Mouse (Mus musculus) neural tube, embryonic 14.5 days (tissue): Measurements from ENCODE around the gene Tmem116. TPM values are rescaled to one million over a fixed set of nuclear protein-coding genes. Genes with fewer than 3 reads are reported as not detected.

Source experiments
- ATAC-seq: fragments of 200-750 bp; cut with Nextera tagmentation; 2 replicates; pipeline ENCODE4 v1.8.0; 2017; ENCODE audit warnings: low read depth, mild to moderate bottlenecking, moderate TSS enrichment, moderate library complexity
- H3K27ac ChIP-seq: fragments of 300-500 bp; sonication (generic); 2 replicates; pipeline ENCODE4 v1.5.1; 2014; ENCODE audit warnings: low read depth, mild to moderate bottlenecking, control low read depth, low read length, moderate library complexity, mixed read lengths
- H3K27me3 ChIP-seq: fragments of 300-500 bp; sonication (generic); 2 replicates; pipeline ENCODE4 v1.6.1; 2014; ENCODE audit warnings: low read length; ENCODE audit not compliant: control insufficient read depth, insufficient read depth
- H3K36me3 ChIP-seq: fragments of 300-500 bp; sonication (generic); 2 replicates; pipeline ENCODE4 v1.6.1; 2014; ENCODE audit warnings: low read length, mixed read lengths; ENCODE audit not compliant: control insufficient read depth, insufficient read depth
- H3K4me1 ChIP-seq: fragments of 300-500 bp; sonication (generic); 2 replicates; pipeline ENCODE4 v1.6.1; 2014; ENCODE audit warnings: low read length; ENCODE audit not compliant: control insufficient read depth, insufficient read depth
- H3K4me2 ChIP-seq: fragments of 300-500 bp; sonication (generic); 2 replicates; pipeline ENCODE4 v1.6.1; 2014; ENCODE audit warnings: mild to moderate bottlenecking, low read depth, low read length, control low read depth
- H3K4me3 ChIP-seq: fragments of 300-500 bp; sonication (generic); 2 replicates; pipeline ENCODE4 v1.5.1; 2014; ENCODE audit warnings: low read depth, low read length, control low read depth, mixed read lengths
- H3K9ac ChIP-seq: fragments of 300-500 bp; sonication (generic); replicated peaks from 2 replicates; pipeline ENCODE4 v1.6.1; 2014; ENCODE audit warnings: low read depth, mild to moderate bottlenecking, control low read depth, low read length, mixed read lengths
- H3K9me3 ChIP-seq: fragments of 300-500 bp; sonication (generic); 2 replicates; pipeline ENCODE4 v1.6.1; 2016; ENCODE audit warnings: low read length; ENCODE audit not compliant: control insufficient read depth
- WGBS: fragments of 180-500 bp; shearing (Covaris S2); extraction: QIAGEN DNeasy Blood & Tissue Kit; methylation state at CpG from one replicate; pipeline ENCODE4 v1.1.7; 2014; 5-methylcytosine and 5-hydroxymethylcytosine counted together
- polyA plus RNA-seq: library from polyadenylated mRNA; unstranded; fragments of >200 nt; fragmentation: Nextera tagmentation; extraction: Ambion mirVana; gene quantifications from 2 replicates; pipeline ENCODE4 v1.2.1, GENCODE M21; 2014

The Tmem116 gene
- polyA plus RNA-seq, 1 experiment from 2014 or later = 2.2 TPM

DNA sequence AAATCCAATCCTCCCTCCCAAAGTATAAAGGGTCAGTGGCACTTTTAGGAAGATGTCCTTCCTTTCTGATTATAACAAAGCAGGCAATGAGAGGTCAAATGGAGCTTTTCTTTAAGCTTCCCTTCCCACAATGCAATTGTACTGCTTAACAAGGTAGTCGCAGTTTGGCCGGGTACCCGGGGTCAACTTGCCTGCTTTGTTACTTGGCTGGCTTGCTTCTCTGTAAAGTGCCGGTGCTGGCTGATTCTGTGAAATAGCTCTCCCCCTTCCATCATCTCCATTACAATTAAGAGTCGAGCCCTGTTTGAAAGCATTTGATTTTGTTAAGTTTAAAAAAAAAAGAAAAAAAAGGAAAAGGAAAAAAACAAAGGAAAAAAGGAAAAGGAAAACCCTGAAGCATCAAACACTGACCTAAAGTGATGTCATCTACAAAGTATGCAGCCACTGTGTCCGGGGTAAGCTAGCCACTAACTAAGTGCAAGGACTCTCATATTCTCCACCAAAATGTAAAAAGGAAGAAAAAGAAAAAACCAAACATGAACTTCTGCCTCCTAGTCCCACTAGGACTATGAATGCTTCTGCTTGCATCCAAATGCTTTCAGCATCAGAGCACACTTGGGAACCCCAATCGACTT is 85.3 kb downstream of the Tmem116 start:
- no peaks in the 10 kb centered on the region for H3K27me3 ChIP-seq
- no peak overlapping the region for H3K4me2 ChIP-seq
- ATAC-seq = no peak
- H3K36me3 ChIP-seq = peaks cover 30% of the 10 kb centered on the region
- no peak overlapping the region for H3K9ac ChIP-seq
- no peak overlapping the region for H3K27ac ChIP-seq
- WGBS = 63% methylated on average over 7 of the region's 7 CpGs
- no peaks in the 10 kb centered on the region for H3K4me1 ChIP-seq
- H3K4me3 ChIP-seq = no peak overlapping the region
- H3K9me3 ChIP-seq = no peaks in the 10 kb centered on the region

DNA sequence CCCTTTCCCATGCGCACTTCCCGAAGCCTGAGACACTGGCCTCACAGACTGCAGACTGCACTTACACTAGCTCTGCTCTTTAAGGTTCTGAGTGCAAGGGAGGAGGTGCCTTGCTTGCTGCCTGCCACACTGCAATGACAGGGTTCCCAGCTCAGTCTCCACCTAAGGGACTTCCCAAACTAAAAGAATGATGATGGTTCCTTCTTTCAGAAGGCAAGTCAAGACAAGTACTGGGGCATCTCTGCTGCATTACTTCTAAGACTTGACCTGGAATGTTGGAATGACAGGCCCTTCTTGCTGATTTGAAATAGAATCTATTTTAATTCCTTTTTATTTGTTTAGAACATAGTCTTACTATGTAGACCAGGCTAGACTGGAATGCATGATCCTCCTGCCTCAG is 85.9 kb downstream of the Tmem116 start:
- no peak overlapping the region for H3K27ac ChIP-seq
- no peak for ATAC-seq
- no peaks in the 10 kb centered on the region for H3K4me1 ChIP-seq
- 77% methylated on average over 2 of the region's 2 CpGs for WGBS
- H3K9me3 ChIP-seq = no peaks in the 10 kb centered on the region
- no peak overlapping the region for H3K4me3 ChIP-seq
- H3K4me2 ChIP-seq = no peak overlapping the region
- peaks cover 24% of the 10 kb centered on the region for H3K36me3 ChIP-seq
- H3K9ac ChIP-seq = no peak overlapping the region
- H3K27me3 ChIP-seq = no peaks in the 10 kb centered on the region

DNA sequence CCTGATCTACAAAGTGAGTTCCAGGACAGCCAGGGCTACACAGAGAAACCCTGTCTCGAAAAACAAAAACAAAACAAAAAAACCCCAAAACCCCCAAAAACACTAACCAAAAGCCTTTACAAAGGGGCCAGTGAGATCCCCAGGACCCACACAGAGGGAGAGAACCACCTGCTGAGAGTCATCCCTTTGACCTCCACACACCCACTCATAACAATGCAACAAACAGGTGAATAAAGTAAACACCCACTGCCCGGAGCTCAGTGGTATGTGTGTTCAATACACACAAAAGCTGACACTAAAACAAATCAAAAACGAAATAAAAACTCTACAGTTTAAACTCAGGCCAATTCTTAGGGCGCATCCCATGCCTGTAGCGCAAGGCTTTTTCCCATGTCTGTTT is 88.4 kb downstream of the Tmem116 start:
- Histone ChIP-seq H3K27ac (no peak overlapping the region), H3K36me3 (peaks cover 7% of the 10 kb centered on the region; the same call in 1 of the 2 replicates), H3K4me1 (peaks cover 17% of the 10 kb centered on the region), H3K4me3 (no peak overlapping the region), H3K9ac (no peak overlapping the region), H3K9me3 (no peaks in the 10 kb centered on the region), H3K4me2 (no peak overlapping the region), H3K27me3 (0 out of 2 replicates have a peak, but pooled peaks cover 1% of the 10 kb centered on the region)
- no peak for ATAC-seq
- 94% methylated on average over 5 of the region's 5 CpGs for WGBS

DNA sequence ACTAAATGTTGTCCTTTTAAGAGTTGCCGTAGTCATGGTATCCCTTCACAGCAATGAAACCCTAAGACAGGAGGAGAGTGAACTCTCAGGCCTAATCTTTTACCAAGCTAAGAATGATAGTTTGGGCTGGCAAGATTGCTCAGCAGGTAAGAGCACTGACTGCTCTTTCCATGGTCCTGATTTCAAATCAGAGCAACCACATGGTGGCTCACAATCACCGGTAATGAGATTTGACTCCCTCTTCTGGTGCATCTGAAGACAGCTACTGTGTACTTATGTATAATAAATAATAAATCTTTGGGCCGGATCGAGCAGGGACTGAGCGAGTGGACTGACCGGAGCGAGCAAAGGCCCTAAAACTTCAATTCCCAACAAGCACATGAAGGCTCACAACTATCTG is 89.5 kb downstream of the Tmem116 start:
- ATAC-seq = no peak
- H3K4me3 ChIP-seq = no peak overlapping the region
- H3K4me1 ChIP-seq = peaks cover 17% of the 10 kb centered on the region
- H3K27ac ChIP-seq = no peak overlapping the region
- 0 out of 2 replicates have a peak, but pooled peaks cover 2% of the 10 kb centered on the region for H3K27me3 ChIP-seq
- H3K9me3 ChIP-seq = no peaks in the 10 kb centered on the region
- 82% methylated on average over 7 of the region's 7 CpGs for whole genome bisulfite sequencing
- no peak overlapping the region for H3K4me2 ChIP-seq
- no peak overlapping the region for H3K9ac ChIP-seq
- peaks cover 7% of the 10 kb centered on the region; the same call in 1 of the 2 replicates for H3K36me3 ChIP-seq

DNA sequence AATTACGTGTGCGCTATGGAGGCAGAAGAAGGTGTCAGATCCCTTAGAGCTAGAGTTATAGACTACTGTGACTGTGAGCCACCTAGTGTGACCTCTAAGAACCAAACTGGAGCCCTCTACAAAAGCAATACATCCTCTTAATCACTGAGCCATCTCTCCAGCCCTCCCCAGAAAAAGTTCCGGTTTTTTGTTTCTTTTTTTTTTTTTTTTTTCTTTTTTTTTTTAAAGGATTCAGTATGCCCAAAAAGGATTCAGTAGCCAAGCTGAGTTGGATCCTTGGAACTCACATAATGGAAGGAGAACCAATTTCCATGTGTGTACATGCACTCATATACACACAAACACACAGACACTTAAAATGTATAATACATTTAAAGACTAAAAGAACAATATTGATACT is 91.7 kb downstream of the Tmem116 start:
- Histone ChIP-seq H3K4me3 (no peak overlapping the region), H3K36me3 (no peaks in the 10 kb centered on the region), H3K27ac (no peak overlapping the region), H3K9ac (no peak overlapping the region), H3K9me3 (no peaks in the 10 kb centered on the region), H3K27me3 (0 out of 2 replicates have a peak, but pooled peaks cover 2% of the 10 kb centered on the region), H3K4me2 (no peak overlapping the region), H3K4me1 (peaks cover 19% of the 10 kb centered on the region)
- no peak for ATAC-seq
- WGBS = 85% methylated on average over 3 of the region's 3 CpGs

DNA sequence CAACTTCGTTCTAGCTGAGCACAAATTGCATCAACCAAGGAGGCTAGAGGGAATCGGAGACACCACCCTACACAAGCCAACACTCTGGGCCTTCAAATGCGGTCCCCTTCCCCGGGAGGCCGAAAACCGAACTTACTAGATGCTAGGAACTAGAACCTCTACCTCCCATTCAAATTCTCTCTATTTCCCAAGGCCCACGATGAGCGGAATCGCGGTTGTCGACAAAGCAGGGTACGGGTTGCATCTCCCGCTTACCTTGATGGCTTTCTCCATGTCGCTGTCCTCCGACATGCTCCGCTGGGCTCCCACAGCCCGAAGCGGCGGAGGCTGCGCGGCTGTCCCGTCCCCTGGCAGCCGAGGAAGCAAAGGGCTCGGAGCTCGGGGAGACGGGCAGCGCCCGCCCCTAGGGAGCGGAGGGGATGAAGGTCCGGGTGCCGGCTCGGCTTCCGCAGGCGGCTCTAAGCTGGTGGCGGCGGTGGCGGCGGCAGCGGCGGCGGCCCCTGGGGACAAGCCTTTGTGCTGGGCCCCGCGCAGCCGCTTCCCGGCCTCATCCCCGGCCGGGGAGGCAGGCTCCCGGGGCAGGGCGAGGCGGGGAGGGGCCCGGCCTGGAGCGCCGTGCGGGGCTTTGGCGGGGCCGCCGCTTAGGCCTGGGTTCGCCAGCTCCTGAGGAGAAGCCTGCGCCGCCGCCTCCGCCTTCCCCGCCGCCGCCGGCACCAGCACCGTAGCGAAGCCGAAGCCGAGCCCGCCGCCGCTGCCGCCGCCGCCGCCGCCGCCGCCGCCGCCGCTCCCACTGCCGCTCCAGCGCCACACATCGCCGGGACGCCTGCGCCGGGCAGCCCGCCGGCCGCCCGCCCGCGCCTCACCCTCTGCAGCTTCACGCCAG is 93.5 kb downstream of the Tmem116 start, which contains the start of the genes Adam1a and Gm42878:
Adam1a (minus strand) TSS at position 573 of the 883 bp plus-strand sequence.
Gm42878 (minus strand) TSS at position 573 of the 883 bp plus-strand sequence.
- H3K4me3 ChIP-seq = peak within 1 kb of the TSS; percentile 99
- 0 out of 2 replicates have a peak, but pooled peaks cover 2% of the 10 kb centered on the region for H3K27me3 ChIP-seq
- H3K9me3 ChIP-seq = no peaks in the 10 kb centered on the region
- H3K27ac ChIP-seq = peak within 1 kb of the TSS; percentile 97
- peak; percentile 63 for ATAC-seq
- WGBS = 2% methylated on average over 63 of the region's 97 CpGs
- no peaks in the 10 kb centered on the region for H3K36me3 ChIP-seq
- H3K4me1 ChIP-seq = peaks cover 19% of the 10 kb centered on the region
- H3K9ac ChIP-seq = peak within 1 kb of the TSS; percentile 98
- H3K4me2 ChIP-seq = peak within 1 kb of the TSS; percentile 95

DNA sequence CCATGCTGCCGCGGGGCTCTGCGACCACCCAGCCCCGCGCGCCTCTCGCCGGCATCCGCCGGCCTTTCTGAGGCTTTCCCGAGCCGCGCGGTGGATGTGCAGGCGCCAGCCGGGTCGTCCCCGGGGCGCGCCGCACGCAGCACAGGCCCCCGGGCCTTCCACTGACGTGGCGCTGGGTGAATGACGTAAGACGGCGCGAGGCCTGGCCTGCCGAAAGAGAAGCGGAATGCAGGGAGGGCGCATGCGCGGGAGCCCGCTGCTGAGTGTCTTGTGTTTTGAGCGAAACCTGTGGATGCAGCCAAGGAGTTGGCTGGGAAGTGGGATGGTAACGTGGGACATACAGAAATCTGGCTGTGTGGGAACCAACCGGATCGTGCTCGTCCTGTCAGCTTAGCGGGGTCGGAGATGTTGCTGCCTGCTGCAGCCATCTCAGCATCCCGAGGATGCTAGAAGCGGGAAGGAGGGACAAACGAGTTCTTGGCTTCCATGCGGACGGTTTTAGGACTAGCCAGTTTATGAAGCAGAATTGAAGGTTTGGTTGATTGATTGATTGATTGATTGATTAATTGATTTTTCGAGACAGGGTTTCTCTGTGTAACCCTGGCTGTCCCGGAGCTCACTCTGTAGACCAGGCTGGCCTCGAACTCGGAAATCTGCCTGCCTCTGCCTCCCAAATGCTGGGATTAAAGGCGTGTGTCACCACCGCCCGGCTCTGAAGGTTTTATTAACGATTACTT is 94.3 kb downstream of the Tmem116 start, which contains the start of gene Mapkapk5:
Mapkapk5 (minus strand) TSS at position 113 of the 737 bp plus-strand sequence.
- Histone ChIP-seq H3K9ac (peak within 1 kb of the TSS; percentile 98), H3K4me1 (peaks cover 19% of the 10 kb centered on the region), H3K36me3 (no peaks in the 10 kb centered on the region), H3K4me2 (peak within 1 kb of the TSS; percentile 95), H3K9me3 (no peaks in the 10 kb centered on the region), H3K4me3 (peak within 1 kb of the TSS; percentile 99), H3K27ac (peak within 1 kb of the TSS; percentile 97), H3K27me3 (0 out of 2 replicates have a peak, but pooled peaks cover 2% of the 10 kb centered on the region)
- WGBS = 2% methylated on average over 49 of the region's 55 CpGs
- ATAC-seq = peak; percentile 95

DNA sequence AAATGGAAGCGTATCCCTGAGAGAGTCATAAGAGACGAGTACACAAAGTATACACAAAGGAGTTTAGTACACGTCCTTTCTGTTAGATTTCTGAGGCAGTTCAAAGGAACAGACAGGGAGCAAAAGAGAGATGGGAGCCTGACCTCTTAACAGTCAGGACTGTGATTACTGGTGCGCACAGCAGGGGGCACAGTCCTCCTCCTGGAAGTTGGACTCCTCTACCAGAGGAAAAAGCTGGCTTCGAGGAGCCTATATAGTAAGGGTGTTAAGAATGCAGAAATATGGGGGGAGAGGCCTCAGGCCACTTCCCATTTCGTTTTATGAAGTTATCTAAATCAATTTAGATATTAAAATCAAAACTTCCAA is 94.8 kb downstream of the Tmem116 start:
- Histone ChIP-seq H3K4me3 (peak overlapping the region; percentile 99), H3K27ac (no peak overlapping the region), H3K9ac (peak overlapping the region; percentile 98), H3K36me3 (no peaks in the 10 kb centered on the region), H3K4me2 (peak overlapping the region; percentile 95), H3K27me3 (0 out of 2 replicates have a peak, but pooled peaks cover 2% of the 10 kb centered on the region), H3K9me3 (no peaks in the 10 kb centered on the region), H3K4me1 (peaks cover 19% of the 10 kb centered on the region)
- no peak for ATAC-seq
- WGBS = 47% methylated on average over 6 of the region's 6 CpGs
